Mouse (Mus musculus) left cerebral cortex, postnatal 10 days (tissue): ENCODE results near the gene Creb3l4. TPM values are rescaled to one million over a fixed set of nuclear protein-coding genes. Genes with fewer than 3 reads are reported as not detected.

Experiments used
- DNase-seq, 2 experiments: peaks; one replicate each; pipeline ENCODE4 v3.0.0; 2021 to 2022; ENCODE audit warnings: low spot score in 2 of 2, mixed read lengths in 1 of 2; ENCODE audit errors: extremely low spot score in 1 of 2
- intact Hi-C: fragments of 180-260 bp; cut with DNase I; formaldehyde crosslinking; loops from one replicate; pipeline ENCODE4 v1.15.1; 2025
- total RNA-seq, 2 experiments: library from RNA; stranded (reverse); gene quantifications; 2 replicates each; pipeline ENCODE4 v1.2.3; 2021

The Creb3l4 gene
- total RNA-seq, 2 experiments from 2014 or later = 0.24 TPM; not detected in 1

GRCm38 (mm10) chr3:90248746-90249100, 5.4 kb upstream of the Creb3l4 start:
- intact Hi-C loops = no loop called here
- DNase-seq = no peak

DNA sequence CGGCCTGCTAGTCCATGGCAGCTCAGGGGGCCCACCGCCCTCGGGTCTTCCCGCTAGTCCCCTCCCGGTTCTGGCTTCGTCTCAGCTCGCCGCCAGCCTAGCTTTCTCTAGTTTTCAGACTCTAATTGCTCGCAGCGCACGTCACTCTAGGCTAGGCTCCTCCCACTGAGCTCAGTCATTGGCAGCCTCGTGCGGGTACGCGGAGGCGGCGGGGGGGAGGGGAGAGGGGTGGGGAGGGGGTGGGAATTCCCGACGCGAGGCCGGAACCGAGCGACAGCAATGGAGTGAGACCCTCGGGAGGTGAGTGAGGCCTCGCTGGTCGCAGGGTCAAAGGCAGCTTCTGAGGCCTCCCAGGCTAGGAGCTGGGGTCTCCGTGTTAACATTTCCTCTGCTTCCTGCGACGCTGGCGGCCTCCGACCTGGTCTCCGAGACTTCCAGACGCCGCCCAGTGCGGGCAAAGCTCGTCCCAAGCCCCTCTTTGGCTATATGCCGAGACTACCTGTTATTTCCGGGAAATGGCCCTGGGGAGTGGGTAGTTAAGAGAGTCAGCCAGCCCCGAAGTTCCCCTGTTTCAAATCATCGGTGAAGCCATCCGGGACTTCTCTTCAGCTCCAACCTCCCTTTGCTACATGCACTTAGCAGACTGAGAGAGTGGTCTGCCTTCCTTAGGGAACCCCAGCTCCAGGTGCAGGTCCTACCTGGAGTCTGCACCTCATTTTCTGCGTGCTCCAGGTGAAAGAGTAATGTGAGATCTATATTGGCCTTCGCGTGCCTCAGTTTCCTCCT, 4.8 kb upstream of the Creb3l4 start, which contains the start of gene Slc39a1:
Gene Slc39a1 (plus strand): TSS at position 213 of the 786 bp plus-strand sequence.
- intact Hi-C loops = no loop called here
- peak; percentile 95 to 96 for DNase-seq

- intact Hi-C loops = no loop called here
- DNase-seq = no peak
Measured at GRCm38 (mm10) chr3:90247630-90247959, 4.3 kb upstream of the Creb3l4 start.

DNA sequence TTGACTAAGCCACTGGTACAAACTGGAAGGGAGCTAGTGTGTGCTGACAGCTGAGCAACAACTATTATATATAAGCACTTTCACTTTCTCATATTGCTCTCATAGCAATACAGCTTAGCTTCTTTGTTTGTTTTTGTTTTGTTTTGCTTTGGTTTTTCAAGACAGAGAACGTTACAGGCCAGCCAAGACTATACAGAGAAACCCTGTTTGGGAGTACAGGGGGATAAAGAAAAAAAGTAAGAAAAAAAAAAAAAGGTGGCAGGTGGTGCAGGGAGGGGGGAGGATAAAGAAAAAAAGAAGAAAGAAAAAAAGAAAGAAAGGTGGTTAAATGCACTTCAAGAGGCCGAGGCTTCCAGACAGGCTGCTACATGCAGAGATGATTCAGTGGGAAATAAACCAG, 2.1 kb upstream of the Creb3l4 start:
- intact Hi-C loops = no loop called here
- no peak for DNase-seq

GRCm38 (mm10) chr3:90241669-90242358, 1.5 kb downstream of the Creb3l4 start:
- DNase-seq = no peak

DNA sequence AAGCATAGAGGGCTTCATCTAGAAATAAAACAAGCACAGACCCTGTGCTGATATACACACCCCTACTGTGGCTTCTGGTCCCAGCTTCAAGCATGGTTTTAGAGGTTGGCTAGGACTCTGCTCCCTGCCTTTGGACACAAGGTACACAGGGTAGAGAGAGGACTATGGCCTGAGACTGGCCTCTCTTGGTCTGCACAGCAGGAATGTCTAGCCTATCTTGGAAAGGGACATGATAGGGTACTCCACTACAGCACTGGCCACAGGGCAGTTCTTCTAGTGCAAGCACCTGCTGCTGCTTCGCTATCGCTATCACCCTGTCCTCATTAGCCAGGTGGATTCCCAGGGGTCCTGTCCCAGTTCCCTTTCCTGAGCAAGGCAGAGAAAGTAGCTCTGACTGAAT, 2.1 kb downstream of the Creb3l4 start:
- no peak for DNase-seq
- intact Hi-C loops = no loop called here

More at GRCm38 (mm10) chr3:90241669-90242358, 1.5 kb downstream of the Creb3l4 start:
- intact Hi-C loops = no loop called here

- intact Hi-C loops = no loop called here
- peak; percentile 94 for DNase-seq
Measured at GRCm38 (mm10) chr3:90231507-90232333, 11.6 kb downstream of the Creb3l4 start, which contains the start of gene Jtb. Gene Jtb, plus strand, starts transcription at chr3:90231597.

GRCm38 (mm10) chr3:90231075-90231474, 12.2 kb downstream of the Creb3l4 start:
- DNase-seq = no peak
- intact Hi-C loops = no loop called here

DNA sequence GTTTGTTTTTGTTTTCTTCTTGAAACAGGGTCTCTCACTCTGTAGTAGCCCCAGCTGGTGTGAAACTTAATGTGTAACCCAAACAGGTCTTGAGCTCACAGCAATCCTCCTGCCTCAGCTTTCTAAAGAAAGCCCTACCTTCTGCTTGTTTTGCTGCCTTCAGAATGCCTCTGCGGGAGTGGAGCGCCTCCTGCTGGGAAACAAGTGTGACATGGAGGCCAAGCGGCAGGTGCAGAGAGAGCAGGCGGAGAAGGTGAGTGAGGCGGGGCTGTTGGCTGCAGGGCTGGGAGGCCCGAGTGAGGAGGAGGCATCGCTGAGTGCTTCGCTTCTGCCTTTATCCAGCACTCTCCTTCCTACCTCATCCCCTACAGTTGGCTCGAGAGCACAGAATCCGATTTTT, 19.0 kb downstream of the Creb3l4 start:
- DNase-seq = no peak
- intact Hi-C loops = no loop called here

GRCm38 (mm10) chr3:90222941-90223340, 20.4 kb downstream of the Creb3l4 start:
- intact Hi-C loops = no loop called here

GRCm38 (mm10) chr3:90222455-90222854, 20.9 kb downstream of the Creb3l4 start:
- intact Hi-C loops = no loop called here
- no peak for DNase-seq

More at GRCm38 (mm10) chr3:90222941-90223340, 20.4 kb downstream of the Creb3l4 start:
- DNase-seq = no peak

DNA sequence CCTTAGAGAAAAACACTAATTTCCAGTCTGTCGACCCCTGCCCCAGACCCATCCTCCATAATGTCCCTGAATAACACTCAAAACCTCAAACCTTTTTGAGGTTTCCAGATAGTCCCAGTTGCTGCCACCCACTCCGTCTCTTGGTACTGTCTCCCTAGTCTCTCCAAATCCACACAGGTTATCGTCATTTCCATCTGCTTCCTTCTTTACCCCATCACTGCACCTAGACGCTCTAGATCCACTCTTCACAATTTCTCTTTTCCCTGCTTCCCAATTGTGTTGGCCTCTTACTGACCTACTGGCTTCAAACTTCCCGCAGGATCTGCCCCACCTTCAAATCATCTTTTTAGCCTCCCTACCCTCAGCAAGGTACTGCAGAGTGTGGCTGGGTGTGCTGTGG, 22.2 kb downstream of the Creb3l4 start:
- intact Hi-C loops = no loop called here
- DNase-seq = no peak

DNA sequence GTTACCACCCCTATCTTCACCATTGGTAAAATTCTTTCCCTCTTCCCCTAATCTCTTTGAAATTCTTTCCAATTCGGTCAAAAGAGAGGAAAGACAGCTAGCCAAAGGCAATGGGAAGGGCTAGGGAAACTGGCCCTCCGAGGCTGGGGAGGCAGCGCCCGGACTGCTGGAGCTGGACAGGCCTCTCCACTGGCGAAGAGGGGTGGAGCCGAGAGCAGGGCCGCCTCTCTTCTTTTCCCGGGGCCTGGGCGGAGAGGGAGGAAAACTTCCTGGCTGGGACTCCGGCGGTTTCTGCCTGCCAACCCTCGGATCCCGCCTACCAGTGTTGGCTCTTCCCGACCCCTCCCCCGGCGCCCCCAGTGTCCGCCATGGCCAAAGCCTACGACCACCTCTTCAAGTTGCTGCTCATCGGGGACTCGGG, 22.8 kb downstream of the Creb3l4 start:
- intact Hi-C loops = no loop called here
- DNase-seq = peak in 1 of 2 experiments; percentile 89

DNA sequence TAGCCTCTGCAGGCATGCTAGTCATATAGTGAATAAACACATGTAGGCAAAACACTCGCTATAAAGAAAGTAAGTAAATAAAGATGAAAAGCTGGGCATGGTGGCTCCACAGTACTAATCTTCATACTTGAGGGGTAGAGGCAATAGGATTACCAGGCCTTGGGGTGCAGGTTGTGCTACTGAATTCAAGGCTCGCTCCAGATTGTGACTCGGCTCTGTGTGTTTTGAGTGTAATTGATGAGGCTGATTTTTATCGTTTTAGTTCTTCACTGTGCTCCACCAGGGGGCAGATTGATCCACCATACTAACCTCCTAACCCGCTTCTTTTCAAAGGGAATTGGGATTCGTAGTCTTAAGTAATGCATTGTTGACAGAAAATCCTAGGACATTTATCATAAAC, 23.2 kb downstream of the Creb3l4 start:
- intact Hi-C loops = no loop called here
- DNase-seq = peak; percentile 33 to 43

GRCm38 (mm10) chr3:90215825-90216380, 27.4 kb downstream of the Creb3l4 start:
- no peak for DNase-seq
- intact Hi-C loops = loop anchor here (5.0 kb wide), 1 partner anchor 156 kb away; no protein-coding TSS in a partner anchor

GRCm38 (mm10) chr3:90213956-90214684, 29.2 kb downstream of the Creb3l4 start:
- DNase-seq = peak in 1 of 2 experiments; percentile 30
- intact Hi-C loops = no loop called here

DNA sequence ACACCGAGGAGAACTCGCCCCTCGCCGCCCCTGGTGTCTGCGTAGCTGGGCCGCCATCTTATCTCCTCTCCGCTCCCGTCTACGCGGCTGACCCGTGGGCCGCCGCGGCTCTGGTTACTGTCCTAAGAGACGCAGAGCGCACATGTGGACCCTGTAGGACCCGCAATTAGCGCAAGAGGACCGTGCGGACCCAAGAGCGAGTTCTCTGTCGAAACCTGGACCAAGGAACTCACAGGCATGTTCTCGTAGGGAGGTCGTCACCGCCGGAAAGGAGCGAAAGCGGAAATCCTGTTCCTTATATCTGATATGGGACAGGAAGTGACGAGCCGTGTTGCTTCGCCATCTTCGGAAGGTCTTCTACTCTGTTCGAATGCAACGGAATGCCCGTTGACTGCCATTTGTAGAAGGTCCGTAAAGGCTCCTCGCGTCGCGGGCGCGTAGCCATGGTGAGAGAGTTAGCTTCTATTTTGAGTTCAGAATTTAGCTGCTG, 29.9 kb downstream of the Creb3l4 start, which contains the start of the genes Rps27 and Rab13:
Gene Rps27 (minus strand): TSS at position 275 of the 490 bp plus-strand sequence.
Gene Rab13 (plus strand): TSS at position 319 of the 490 bp plus-strand sequence.
- intact Hi-C loops = no loop called here
- peak; percentile 88 to 94 for DNase-seq

DNA sequence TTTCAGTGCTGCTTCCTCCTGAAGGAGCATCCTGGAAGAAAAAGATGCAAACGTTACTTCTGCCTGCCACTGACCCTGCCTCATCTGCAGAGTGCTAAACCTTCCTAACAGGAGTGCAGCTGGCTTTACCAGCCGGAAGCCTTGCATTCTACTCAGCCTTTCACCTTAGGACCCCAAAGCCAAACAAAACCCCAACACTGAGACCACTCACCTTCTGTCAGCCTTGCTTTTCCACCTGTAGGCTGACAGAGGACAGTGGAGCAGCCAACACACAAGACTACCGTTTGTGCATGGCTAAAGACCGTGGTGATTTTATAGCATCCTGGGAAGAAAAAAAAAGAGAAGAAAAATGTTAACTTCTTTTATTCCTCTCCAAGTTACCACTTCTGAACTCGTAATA, 30.6 kb downstream of the Creb3l4 start:
- no peak for DNase-seq
- intact Hi-C loops = no loop called here
